Mouse (Mus musculus) erythroblast, embryonic 14.5 days (primary cell): ENCODE data around the gene Fhl2. TPM values are rescaled to one million over a fixed set of nuclear protein-coding genes. Genes with fewer than 3 reads are reported as not detected.

Experiments
- H3K27me3 ChIP-seq: 2 replicates; pipeline ENCODE4 v1.6.1; 2012; ENCODE audit warnings: inconsistent platforms; ENCODE audit not compliant: control insufficient read depth
- H3K36me3 ChIP-seq: 2 replicates; pipeline ENCODE4 v1.6.1; 2012; ENCODE audit warnings: mild to moderate bottlenecking, inconsistent platforms; ENCODE audit not compliant: control insufficient read depth
- H3K4me1 ChIP-seq: 2 replicates; pipeline ENCODE4 v1.6.1; 2012; ENCODE audit warnings: inconsistent platforms; ENCODE audit not compliant: control insufficient read depth
- H3K4me3 ChIP-seq: replicated peaks from 2 replicates; pipeline ENCODE3; 2012; ENCODE audit warnings: moderate library complexity, mild to moderate bottlenecking, inconsistent platforms
- H3K9me3 ChIP-seq: 2 replicates; pipeline ENCODE4 v1.6.1; 2012; ENCODE audit warnings: low read length, inconsistent platforms, mixed read lengths; ENCODE audit not compliant: control insufficient read depth
- GATA1 ChIP-seq: IDR thresholded peaks from 2 replicates; pipeline ENCODE4 v1.6.1; 2012; ENCODE audit warnings: low read length, inconsistent platforms, mixed read lengths
- TAL1 ChIP-seq: IDR thresholded peaks from 3 replicates; pipeline ENCODE4 v1.6.1; 2012; ENCODE audit warnings: low read length, inconsistent platforms, mixed read lengths
- polyA plus RNA-seq: library from polyadenylated mRNA; stranded (reverse); fragments of >175 nt; gene quantifications from 2 replicates; pipeline ENCODE4 v1.2.3, GENCODE M21; 2012

The Fhl2 gene
- polyA plus RNA-seq, 1 experiment, result not detected

DNA sequence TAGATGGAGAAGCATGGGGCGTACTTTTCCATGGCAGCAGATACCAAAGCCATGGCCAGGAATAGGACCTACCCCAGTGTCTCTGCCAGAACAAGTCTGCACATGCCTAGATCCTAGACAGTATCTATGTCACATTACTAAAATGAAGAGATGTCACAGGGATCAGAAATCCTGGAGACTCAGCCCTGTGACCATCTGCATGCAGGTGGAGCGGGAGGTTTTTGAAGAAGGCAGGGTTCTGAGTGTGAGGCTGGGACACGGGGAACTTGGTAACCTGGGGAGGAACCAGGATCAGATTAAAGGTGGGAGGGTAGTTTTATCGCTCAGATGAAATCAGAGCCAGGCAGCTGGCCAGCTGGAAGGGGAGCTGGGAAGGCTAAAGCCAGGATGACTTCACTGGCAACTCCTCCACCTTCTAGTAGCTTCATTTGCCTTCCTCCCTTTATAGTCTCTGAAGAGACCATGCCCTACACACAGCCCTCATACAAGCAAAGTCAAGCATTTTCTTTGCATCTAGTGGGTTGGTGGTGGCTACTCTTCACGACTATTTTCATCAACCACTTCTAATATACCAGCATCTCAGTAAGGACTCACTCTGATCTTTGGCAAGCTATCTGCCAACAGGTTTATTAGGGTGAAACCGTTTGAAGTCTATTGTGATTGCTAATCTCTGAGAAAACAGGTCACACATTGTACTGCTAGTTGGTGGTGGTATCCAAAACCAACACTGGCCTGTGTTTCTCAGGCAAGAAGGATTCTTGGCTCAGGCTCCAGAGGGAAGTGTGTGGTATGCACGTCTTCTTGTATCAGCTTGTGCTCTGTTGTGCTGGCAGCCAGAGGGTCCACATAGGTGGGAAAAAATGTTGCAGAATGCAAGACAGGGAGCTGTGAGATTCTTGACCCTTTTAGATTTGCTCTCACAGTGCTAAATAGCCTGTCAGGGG lies 23.2 kb downstream of the Fhl2 start:
- H3K4me3 ChIP-seq, result no peak overlapping the region
- H3K27me3 ChIP-seq, result no peaks in the 10 kb centered on the region
- H3K4me1 ChIP-seq, result no peaks in the 10 kb centered on the region
- no peaks in the 10 kb centered on the region for H3K9me3 ChIP-seq
- no peak for TF ChIP-seq TAL1
- no peak for TF ChIP-seq GATA1
- no peaks in the 10 kb centered on the region for H3K36me3 ChIP-seq

- Histone ChIP-seq H3K36me3 (no peaks in the 10 kb centered on the region), H3K9me3 (no peaks in the 10 kb centered on the region), H3K4me3 (no peak overlapping the region), H3K27me3 (no peaks in the 10 kb centered on the region), H3K4me1 (no peaks in the 10 kb centered on the region)
- TF ChIP-seq TAL1 (no peak), GATA1 (no peak)
Observed at GRCm38 (mm10) chr1:43171816-43172215, 25.0 kb downstream of the Fhl2 start.

DNA sequence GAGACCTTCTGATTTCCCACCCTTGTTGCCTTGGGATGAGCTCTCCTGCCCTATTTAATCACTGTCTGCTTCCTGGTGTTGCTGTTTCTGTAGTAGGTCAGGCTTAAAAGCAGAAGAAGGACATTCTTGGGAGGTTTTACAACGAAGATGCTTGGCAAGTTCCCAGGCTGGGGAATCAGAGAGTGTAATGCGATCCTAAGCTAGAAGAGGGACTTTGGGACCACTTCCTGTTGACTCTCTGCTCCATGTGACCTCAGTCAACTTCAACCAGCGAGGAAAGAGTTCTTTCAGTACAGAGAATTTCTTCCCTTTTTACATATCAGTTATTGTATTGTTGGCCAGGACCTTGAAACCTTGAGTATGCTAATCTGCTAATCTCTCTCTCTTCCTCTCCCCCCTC lies 25.7 kb downstream of the Fhl2 start:
- Histone ChIP-seq H3K4me1 (no peaks in the 10 kb centered on the region), H3K36me3 (no peaks in the 10 kb centered on the region), H3K4me3 (no peak overlapping the region), H3K27me3 (no peaks in the 10 kb centered on the region), H3K9me3 (no peaks in the 10 kb centered on the region)
- TF ChIP-seq TAL1 (no peak), GATA1 (no peak)

GRCm38 (mm10) chr1:43169661-43170060 lies 27.1 kb downstream of the Fhl2 start:
- Histone ChIP-seq H3K27me3 (peaks cover 7% of the 10 kb centered on the region), H3K4me3 (no peak overlapping the region), H3K4me1 (no peaks in the 10 kb centered on the region), H3K36me3 (no peaks in the 10 kb centered on the region), H3K9me3 (no peaks in the 10 kb centered on the region)
- no peak for TF ChIP-seq TAL1
- TF ChIP-seq GATA1, result no peak

GRCm38 (mm10) chr1:43169227-43169626 lies 27.6 kb downstream of the Fhl2 start:
- no peak for TF ChIP-seq TAL1
- TF ChIP-seq GATA1, result no peak
- H3K9me3 ChIP-seq, result no peaks in the 10 kb centered on the region
- no peaks in the 10 kb centered on the region for H3K36me3 ChIP-seq
- no peak overlapping the region for H3K4me3 ChIP-seq
- peaks cover 11% of the 10 kb centered on the region for H3K27me3 ChIP-seq
- no peaks in the 10 kb centered on the region for H3K4me1 ChIP-seq

DNA sequence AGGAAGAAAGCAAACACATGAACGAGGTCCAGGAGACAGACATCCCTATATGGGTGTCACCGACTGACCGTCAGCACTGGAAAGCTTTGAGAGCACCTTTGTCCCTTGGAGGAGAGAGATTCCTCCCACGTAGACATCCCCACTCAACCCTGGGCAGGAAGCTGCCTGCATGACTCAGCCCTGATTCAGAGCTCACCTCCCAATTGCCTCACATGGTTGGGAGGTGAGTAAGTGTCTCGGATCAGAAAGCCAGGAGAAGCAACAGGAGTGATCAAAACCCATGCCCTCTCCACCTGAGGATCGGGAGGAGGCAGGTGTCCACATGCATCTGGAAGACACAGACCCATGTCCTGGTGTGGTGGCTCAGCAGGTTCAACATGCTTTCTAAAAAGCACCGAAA lies 28.2 kb downstream of the Fhl2 start:
- Histone ChIP-seq H3K9me3 (no peaks in the 10 kb centered on the region), H3K36me3 (no peaks in the 10 kb centered on the region), H3K27me3 (peaks cover 18% of the 10 kb centered on the region), H3K4me3 (no peak overlapping the region), H3K4me1 (no peaks in the 10 kb centered on the region)
- TF ChIP-seq GATA1 (no peak), TAL1 (no peak)

DNA sequence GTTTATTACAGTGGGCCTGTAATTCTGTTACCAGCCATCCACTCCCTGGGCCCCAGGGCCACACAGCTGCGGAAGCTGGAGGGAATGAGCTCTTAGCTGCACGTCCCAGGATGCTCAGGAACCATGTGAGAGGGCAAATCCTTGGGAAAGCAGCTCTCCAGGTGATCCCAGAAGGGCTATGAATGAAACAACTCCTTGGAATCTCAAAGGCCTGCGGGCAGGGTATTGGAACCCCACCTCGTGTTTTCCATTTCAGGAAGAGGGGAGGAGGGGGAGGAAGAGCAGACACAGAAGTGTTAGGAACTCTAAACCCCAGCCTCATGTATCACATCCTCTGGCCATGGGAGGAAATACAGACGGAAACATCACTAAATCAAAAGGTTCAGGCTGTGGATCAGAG lies 28.8 kb downstream of the Fhl2 start:
- Histone ChIP-seq H3K27me3 (peaks cover 23% of the 10 kb centered on the region), H3K4me3 (no peak overlapping the region), H3K4me1 (no peaks in the 10 kb centered on the region), H3K36me3 (no peaks in the 10 kb centered on the region), H3K9me3 (no peaks in the 10 kb centered on the region)
- TF ChIP-seq GATA1, result no peak
- TF ChIP-seq TAL1, result no peak

GRCm38 (mm10) chr1:43164582-43164981 lies 32.2 kb downstream of the Fhl2 start:
- no peaks in the 10 kb centered on the region for H3K4me1 ChIP-seq
- peaks cover 30% of the 10 kb centered on the region for H3K27me3 ChIP-seq
- no peaks in the 10 kb centered on the region for H3K36me3 ChIP-seq
- H3K4me3 ChIP-seq, result no peak overlapping the region
- TF ChIP-seq GATA1 (no peak), TAL1 (no peak)
- no peaks in the 10 kb centered on the region for H3K9me3 ChIP-seq

- H3K4me1 ChIP-seq, result no peaks in the 10 kb centered on the region
- peak overlapping the region; percentile 24 for H3K4me3 ChIP-seq
- no peaks in the 10 kb centered on the region for H3K36me3 ChIP-seq
- H3K27me3 ChIP-seq, result peaks cover 30% of the 10 kb centered on the region
- no peaks in the 10 kb centered on the region for H3K9me3 ChIP-seq
- no peak for TF ChIP-seq GATA1
- TF ChIP-seq TAL1, result no peak
Observed at GRCm38 (mm10) chr1:43163467-43164418, 33.0 kb downstream of the Fhl2 start.
